Comparison of ENCODE assay signal across 11 mouse cellular contexts in the genomic region with DNA sequence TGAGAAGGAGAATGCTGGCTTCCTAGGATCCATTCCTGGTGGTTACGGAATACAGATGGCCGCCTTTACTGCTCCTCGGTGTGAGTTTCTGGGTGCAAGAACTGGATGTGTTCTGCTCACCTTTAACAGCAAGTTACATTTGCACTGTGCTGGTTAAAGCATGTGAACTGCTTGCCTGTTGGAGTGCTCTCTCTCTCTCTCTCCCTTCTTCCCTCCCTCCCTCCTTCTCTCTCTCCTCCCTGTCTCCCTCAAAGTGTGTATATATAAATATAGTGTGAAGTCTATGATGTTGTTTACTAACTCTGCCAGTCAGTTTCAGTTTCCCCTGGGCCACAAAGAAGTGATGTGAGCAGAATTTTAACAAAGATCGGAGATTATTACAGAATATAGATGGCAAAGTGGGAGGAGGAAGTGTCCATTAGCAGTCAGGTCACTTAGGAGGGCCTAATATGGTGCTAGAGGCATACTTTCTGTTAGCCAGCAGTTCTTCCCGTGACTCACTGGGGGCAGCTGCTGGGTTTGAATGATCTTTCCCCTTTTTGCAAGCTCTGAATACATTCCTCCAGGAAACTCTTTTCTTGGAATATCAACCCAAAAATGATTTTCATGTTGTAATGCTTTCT.
"Had no signal": no experiment of that assay in that cellular context is flagged by ENCODE, and none has a peak within 500 bp of the region (broad histone marks: within the 10 kb centered on the region; RNA-seq: fewer than 3 reads in every experiment).

No protein-coding gene starts in this region.

- H3K9ac ChIP-seq: limb, embryonic 12.5 days; liver, embryonic 13.5 days; liver, postnatal 0 days had no signal

- H3K4me3 ChIP-seq: layer of hippocampus, adult 2 months; limb, embryonic 12.5 days; liver, embryonic 13.5 days had no signal

- H3K36me3 ChIP-seq: limb, embryonic 12.5 days; liver, embryonic 13.5 days had no signal

- H3K27ac ChIP-seq: layer of hippocampus, adult 2 months; limb, embryonic 12.5 days; liver, embryonic 13.5 days had no signal

- H3K4me1 ChIP-seq: limb, embryonic 12.5 days; liver, embryonic 13.5 days had no signal

- H3K9me3 ChIP-seq: limb, embryonic 12.5 days; liver, embryonic 13.5 days had no signal

- ATAC-seq: liver, postnatal 0 days had no signal

- DNase-seq: kidney, adult 18-20 months; kidney, postnatal 10 days; kidney, postnatal 4 days; liver; liver, embryonic 13.5 days; liver, postnatal 0 days; lung, postnatal 36 days; right cerebral cortex, adult 18-20 months; right cerebral cortex, postnatal 25 days had no signal

- H3K27me3 ChIP-seq: limb, embryonic 12.5 days; liver, embryonic 13.5 days had no signal

- H3K4me2 ChIP-seq: limb, embryonic 12.5 days; liver, embryonic 13.5 days had no signal
